Mouse (Mus musculus) thymus, adult 2 months (tissue): ENCODE results near the gene Srpk2. TPM values are rescaled to one million over a fixed set of nuclear protein-coding genes. Genes with fewer than 3 reads are reported as not detected.
A peak's percentile ranks its signal among the peaks of the same experiment; 100 is the strongest.

Experiments
- DNase-seq: peaks from one replicate; pipeline ENCODE4 v3.0.0; 2021
- H3K27ac ChIP-seq: fragments of 200-500 bp; 2 replicates; pipeline ENCODE4 v1.5.1; 2012; ENCODE audit warnings: low read length, control low read depth; ENCODE audit not compliant: control insufficient read depth, insufficient read depth
- H3K27me3 ChIP-seq: fragments of 200-500 bp; 2 replicates; pipeline ENCODE4 v1.6.1; 2012; ENCODE audit warnings: mild to moderate bottlenecking, low read length, moderate library complexity, mixed read lengths; ENCODE audit not compliant: control insufficient read depth, insufficient read depth
- H3K36me3 ChIP-seq: fragments of 200-500 bp; 2 replicates; pipeline ENCODE4 v1.6.1; 2012; ENCODE audit warnings: mild to moderate bottlenecking, low read length, moderate library complexity; ENCODE audit not compliant: control insufficient read depth, insufficient read depth
- H3K4me1 ChIP-seq: fragments of 200-500 bp; replicated peaks from 2 replicates; pipeline ENCODE4 v1.6.1; 2012; ENCODE audit warnings: low read length; ENCODE audit not compliant: control insufficient read depth, insufficient read depth
- H3K4me3 ChIP-seq: fragments of 200-500 bp; 2 replicates; pipeline ENCODE4 v1.5.1; 2012; ENCODE audit warnings: mild to moderate bottlenecking, low read length, control low read depth, moderate library complexity; ENCODE audit not compliant: control insufficient read depth, insufficient read depth
- CTCF ChIP-seq: fragments of 200-500 bp; IDR thresholded peaks from 2 replicates; pipeline ENCODE4 v1.5.1; 2012; ENCODE audit warnings: mild to moderate bottlenecking, control low read depth, low read length, moderate library complexity, borderline replicate concordance; ENCODE audit not compliant: control insufficient read depth, poor library complexity, insufficient read depth; ENCODE audit errors: extremely low read depth
- POLR2A ChIP-seq: fragments of 200-500 bp; IDR thresholded peaks from 2 replicates; pipeline ENCODE4 v1.6.1; 2012; ENCODE audit warnings: mild to moderate bottlenecking, low read length, control low read depth, moderate library complexity; ENCODE audit not compliant: control insufficient read depth, poor library complexity, insufficient read depth; ENCODE audit errors: extremely low read depth
- WGBS: fragments of 180-500 bp; shearing (Covaris S2); methylation state at CpG from one replicate; pipeline ENCODE4 v1.1.7; 2018; 5-methylcytosine and 5-hydroxymethylcytosine counted together
- polyA plus RNA-seq: library from polyadenylated mRNA; depleted of rRNA; stranded (reverse); fragments of >200 nt; gene quantifications from 2 replicates; pipeline ENCODE4 v1.2.3, GENCODE M21; 2012

Gene Srpk2
- polyA plus RNA-seq, 1 experiment, result 13.8 TPM

GRCm38 (mm10) chr5:23674829-23675498, 9.5 kb downstream of the Srpk2 start:
- Histone ChIP-seq H3K27me3 (no peaks in the 10 kb centered on the region), H3K4me3 (peak overlapping the region; percentile 98), H3K4me1 (no peaks in the 10 kb centered on the region; the same call in 1 of the 2 replicates), H3K36me3 (no peaks in the 10 kb centered on the region), H3K27ac (no peak overlapping the region)
- DNase-seq, result peak; percentile 48
- WGBS, result under 1% methylated on average over 60 of the region's 61 CpGs
- TF ChIP-seq POLR2A (no peak), CTCF (peak; percentile 41; the same call in 1 of the 2 replicates)

DNA sequence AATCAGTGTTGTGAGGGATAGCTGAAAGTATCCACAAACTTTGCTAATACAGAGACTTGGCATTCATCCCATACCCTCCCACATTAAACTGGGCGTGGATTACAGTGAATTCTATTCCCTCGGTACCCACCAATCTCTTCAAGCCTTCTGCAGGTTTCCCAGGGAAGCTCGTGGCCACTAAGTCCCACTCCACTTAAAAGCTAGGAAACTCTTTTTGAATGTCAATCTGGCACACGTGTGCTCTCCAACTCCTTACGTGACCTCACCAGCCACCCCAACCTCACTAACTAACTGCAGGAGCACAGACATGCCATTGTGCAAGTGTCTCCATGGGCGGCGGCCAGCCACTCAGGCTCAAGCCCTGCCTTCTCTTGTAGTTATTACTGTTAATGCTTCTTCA, 12.3 kb downstream of the Srpk2 start:
- Histone ChIP-seq H3K36me3 (no peaks in the 10 kb centered on the region), H3K4me1 (no peaks in the 10 kb centered on the region; the same call in 1 of the 2 replicates), H3K27me3 (no peaks in the 10 kb centered on the region), H3K27ac (no peak overlapping the region), H3K4me3 (no peak overlapping the region)
- 87% methylated on average over 7 of the region's 7 CpGs for WGBS
- no peak for DNase-seq
- TF ChIP-seq POLR2A (no peak), CTCF (no peak)

GRCm38 (mm10) chr5:23670880-23671279, 13.5 kb downstream of the Srpk2 start:
- peak; percentile 21 for DNase-seq
- 93% methylated on average over 4 of the region's 4 CpGs for WGBS
- no peaks in the 10 kb centered on the region for H3K27me3 ChIP-seq
- TF ChIP-seq CTCF (no peak), POLR2A (no peak)
- no peaks in the 10 kb centered on the region for H3K36me3 ChIP-seq
- no peaks in the 10 kb centered on the region for H3K4me1 ChIP-seq
- no peak overlapping the region for H3K27ac ChIP-seq
- no peak overlapping the region for H3K4me3 ChIP-seq

DNA sequence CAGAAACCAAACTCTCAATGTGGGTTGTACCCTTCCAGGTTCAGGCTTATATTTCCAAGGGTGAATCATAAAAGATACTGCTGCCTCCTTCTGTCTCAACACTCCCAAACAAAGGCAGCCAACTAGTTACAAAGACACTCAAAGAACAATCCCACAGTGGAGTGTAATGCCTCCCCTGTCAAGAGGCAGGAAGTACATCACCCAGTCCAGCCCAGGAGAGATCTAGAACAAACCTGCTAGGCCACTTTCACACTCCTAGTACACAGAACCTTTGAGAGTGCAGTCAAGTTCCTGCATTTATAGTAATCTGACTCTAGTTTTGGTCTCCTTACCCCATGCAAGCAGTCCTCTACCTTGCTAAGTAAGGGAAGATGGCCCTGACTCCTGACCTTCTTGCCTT, 18.5 kb downstream of the Srpk2 start:
- TF ChIP-seq POLR2A, result no peak
- TF ChIP-seq CTCF, result no peak
- no peak overlapping the region for H3K27ac ChIP-seq
- DNase-seq, result no peak
- no peaks in the 10 kb centered on the region for H3K36me3 ChIP-seq
- H3K27me3 ChIP-seq, result no peaks in the 10 kb centered on the region
- H3K4me1 ChIP-seq, result no peaks in the 10 kb centered on the region
- H3K4me3 ChIP-seq, result no peak overlapping the region

DNA sequence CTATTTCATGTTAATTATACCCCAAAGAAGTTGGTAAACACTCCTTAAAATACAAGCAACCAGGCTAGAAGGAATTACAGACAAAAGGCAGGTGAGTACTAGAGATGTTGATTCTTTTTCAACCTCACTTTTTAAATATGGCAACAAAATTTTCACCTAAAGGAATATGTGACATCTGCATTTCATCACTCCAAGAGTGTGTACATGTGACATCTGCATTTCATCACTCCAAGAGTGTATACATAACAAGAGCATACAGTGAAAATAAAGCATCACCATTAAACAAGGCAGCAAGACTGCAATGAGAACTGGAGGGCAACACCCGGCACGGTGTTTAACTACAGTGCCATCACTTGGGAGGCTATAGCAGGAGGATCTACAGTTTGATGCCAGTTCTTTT, 23.2 kb downstream of the Srpk2 start:
- no peak for DNase-seq
- Histone ChIP-seq H3K4me3 (no peak overlapping the region), H3K27me3 (no peaks in the 10 kb centered on the region), H3K27ac (no peak overlapping the region), H3K36me3 (no peaks in the 10 kb centered on the region), H3K4me1 (no peaks in the 10 kb centered on the region)
- WGBS, result 96% methylated on average over 2 of the region's 2 CpGs
- TF ChIP-seq POLR2A, result no peak

GRCm38 (mm10) chr5:23658017-23658416, 26.4 kb downstream of the Srpk2 start:
- no peak for DNase-seq
- Histone ChIP-seq H3K27me3 (no peaks in the 10 kb centered on the region), H3K4me1 (no peaks in the 10 kb centered on the region), H3K27ac (no peak overlapping the region), H3K4me3 (no peak overlapping the region), H3K36me3 (no peaks in the 10 kb centered on the region)
- WGBS, result 91% methylated on average over 5 of the region's 5 CpGs
- no peak for TF ChIP-seq POLR2A
- no peak for TF ChIP-seq CTCF

GRCm38 (mm10) chr5:23656590-23656989, 27.8 kb downstream of the Srpk2 start:
- Histone ChIP-seq H3K4me1 (no peaks in the 10 kb centered on the region), H3K4me3 (no peak overlapping the region), H3K36me3 (no peaks in the 10 kb centered on the region), H3K27me3 (no peaks in the 10 kb centered on the region), H3K27ac (no peak overlapping the region)
- 92% methylated on average over 4 of the region's 4 CpGs for WGBS
- DNase-seq, result no peak
- no peak for TF ChIP-seq CTCF
- no peak for TF ChIP-seq POLR2A
